Mouse (Mus musculus) CH12.LX (cell line): Measurements from ENCODE around the gene Spata2.

ENCODE experiments used
- CHD1 ChIP-seq: IDR thresholded peaks from 2 replicates; pipeline ENCODE4 v1.6.1; 2012; ENCODE audit warnings: low read depth, low read length, improper control_type of control experiment, inconsistent platforms
- CTCF ChIP-seq, 2 experiments: IDR thresholded peaks in 1 of 2; conservative IDR thresholded peaks in 1 of 2; 2 replicates each; pipeline ENCODE4 v1.5.1; 2011 to 2012; ENCODE audit warnings: low read depth in 2 of 2, low read length in 2 of 2, improper control_type of control experiment in 1 of 2, inconsistent platforms in 1 of 2, mild to moderate bottlenecking in 1 of 2, moderate library complexity in 1 of 2
- ELF1 ChIP-seq: IDR thresholded peaks from 2 replicates; pipeline ENCODE4 v1.6.1; 2014; ENCODE audit warnings: low read depth, mild to moderate bottlenecking, inconsistent platforms, low read length, improper control_type of control experiment
- EP300 ChIP-seq: IDR thresholded peaks from 2 replicates; pipeline ENCODE4 v1.6.1; 2011; ENCODE audit warnings: low read length, improper control_type of control experiment
- JUN ChIP-seq: IDR thresholded peaks from 2 replicates; pipeline ENCODE4 v1.6.1; 2011; ENCODE audit warnings: low read depth, mild to moderate bottlenecking, low read length, improper control_type of control experiment, moderate library complexity; ENCODE audit not compliant: insufficient read depth
- JUND ChIP-seq: conservative IDR thresholded peaks from 2 replicates; pipeline ENCODE4 v1.6.1; 2011; ENCODE audit warnings: low read depth, low read length, improper control_type of control experiment
- MAX ChIP-seq: IDR thresholded peaks from 2 replicates; pipeline ENCODE4 v1.6.1; 2011; ENCODE audit warnings: low read length, improper control_type of control experiment
- NELFE ChIP-seq: IDR thresholded peaks from 2 replicates; pipeline ENCODE4 v1.6.1; 2011; ENCODE audit warnings: low read depth, low read length, improper control_type of control experiment
- NRF1 ChIP-seq: IDR thresholded peaks from 2 replicates; pipeline ENCODE4 v1.6.1; 2014; ENCODE audit warnings: low read depth, mild to moderate bottlenecking, inconsistent platforms, low read length, improper control_type of control experiment, moderate library complexity
- POLR2A ChIP-seq: IDR thresholded peaks from 2 replicates; pipeline ENCODE4 v1.6.1; 2011; ENCODE audit warnings: low read depth, mild to moderate bottlenecking, improper control_type of control experiment, low read length
- POLR2AphosphoS2 ChIP-seq: IDR thresholded peaks from 2 replicates; pipeline ENCODE4 v1.6.1; 2011; ENCODE audit warnings: low read depth, low read length, improper control_type of control experiment
- ZC3H11A ChIP-seq: IDR thresholded peaks from 2 replicates; pipeline ENCODE4 v1.6.1; 2012; ENCODE audit warnings: low read depth, mild to moderate bottlenecking, inconsistent platforms, low read length, improper control_type of control experiment
- ZKSCAN1 ChIP-seq: IDR thresholded peaks from 2 replicates; pipeline ENCODE4 v1.6.1; 2012; ENCODE audit warnings: low read depth, inconsistent platforms, low read length, improper control_type of control experiment, borderline replicate concordance
- ZNF384 ChIP-seq: IDR thresholded peaks from 2 replicates; pipeline ENCODE4 v1.6.1; 2012; ENCODE audit warnings: low read depth, low read length, improper control_type of control experiment, inconsistent platforms

GRCm38 (mm10) chr2:167447207-167447606, 45.5 kb downstream of the Spata2 start:
- TF ChIP-seq CTCF (conservative IDR thresholded peaks at IDR 0.05 in 1 of 2, IDR thresholded peaks at IDR 0.05 in 1 of 2; ENCODE audit: low read depth in 2 of 2, low read length in 2 of 2) = no peak
- no peak for TF ChIP-seq JUND
- TF ChIP-seq POLR2AphosphoS2 = no peak
- TF ChIP-seq POLR2A = no peak
- TF ChIP-seq EP300 = no peak
- TF ChIP-seq NRF1 = no peak
- TF ChIP-seq ZNF384 = no peak
- no peak for TF ChIP-seq JUN
- no peak for TF ChIP-seq ZKSCAN1
- TF ChIP-seq CHD1 = no peak
- TF ChIP-seq NELFE = no peak
- TF ChIP-seq ZC3H11A = no peak
- no peak for TF ChIP-seq MAX
- TF ChIP-seq ELF1 = no peak
